Mouse (Mus musculus) lung, postnatal 14 days (tissue): ENCODE measurements around the gene Tmem141.
A peak's percentile ranks its signal among the peaks of the same experiment; 100 is the strongest.

Experiments
- DNase-seq: peaks from one replicate; pipeline ENCODE4 v3.0.0; 2021

The Tmem141 gene

DNA sequence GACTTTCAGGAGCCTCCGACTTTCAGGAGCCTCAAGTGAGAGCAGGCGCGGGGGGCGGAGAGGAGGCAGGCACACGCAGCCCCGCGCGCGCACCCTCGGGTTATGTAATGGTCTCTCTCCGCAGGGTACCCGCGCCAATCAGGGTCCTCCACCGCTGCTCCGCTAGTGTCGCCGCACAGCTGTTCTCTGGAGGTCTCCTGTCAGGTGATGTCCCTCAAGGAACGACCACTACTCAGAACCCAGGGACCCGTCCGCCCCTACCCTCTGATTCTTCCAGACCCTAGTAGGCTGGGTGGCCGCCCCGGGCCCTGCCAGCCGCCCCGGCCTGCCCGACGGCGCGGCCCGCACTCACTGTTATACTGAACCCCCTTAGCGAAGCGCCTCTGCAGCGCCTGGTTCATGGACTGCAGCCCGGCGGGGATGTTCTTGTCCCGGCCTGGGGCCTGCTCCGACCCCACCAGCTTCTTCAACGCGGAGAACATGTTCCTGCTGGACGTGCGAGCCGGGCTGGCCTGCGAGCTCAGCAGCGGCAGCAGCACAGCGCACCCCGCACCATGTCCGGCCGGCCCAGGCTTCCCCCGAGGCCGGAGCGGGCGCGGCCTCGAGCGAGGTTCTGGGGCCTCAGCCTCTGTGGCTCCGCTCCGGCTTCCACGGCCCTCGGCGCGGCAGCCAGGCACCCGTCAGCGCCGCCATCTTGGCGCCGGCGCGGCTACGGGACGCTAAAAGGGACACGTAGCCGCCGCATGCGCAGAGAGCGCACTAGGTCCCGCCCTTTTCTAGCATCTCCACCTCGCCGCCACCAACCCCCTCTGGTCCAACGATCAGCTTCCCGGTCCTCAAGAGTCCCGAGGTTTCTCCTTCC lies 13.8 kb downstream of the Tmem141 start, which contains the start of gene Rabl6:
Gene Rabl6 (minus strand): TSS at position 761 of the 862 bp plus-strand sequence.
- peak; percentile 89 for DNase-seq

DNA sequence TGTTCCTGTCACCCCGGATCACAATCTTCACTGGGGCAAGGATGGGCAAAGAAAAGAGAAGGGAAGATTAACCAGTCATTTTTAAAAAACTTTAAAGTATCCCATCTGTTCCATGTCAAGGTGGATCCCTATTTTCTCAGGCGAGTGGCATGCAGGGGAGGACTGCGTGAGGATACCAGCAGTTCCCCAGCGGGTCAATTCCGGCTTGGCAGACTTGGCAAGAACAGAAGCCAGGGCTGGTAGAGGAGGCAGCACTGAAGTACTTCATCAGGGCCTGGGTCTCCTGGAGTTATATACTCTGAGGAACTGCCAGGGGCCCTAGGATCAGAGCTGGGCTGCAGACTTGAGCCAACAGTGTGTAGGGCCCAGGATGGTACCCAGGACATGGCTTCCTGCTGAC lies 19.3 kb downstream of the Tmem141 start:
- DNase-seq, result no peak

DNA sequence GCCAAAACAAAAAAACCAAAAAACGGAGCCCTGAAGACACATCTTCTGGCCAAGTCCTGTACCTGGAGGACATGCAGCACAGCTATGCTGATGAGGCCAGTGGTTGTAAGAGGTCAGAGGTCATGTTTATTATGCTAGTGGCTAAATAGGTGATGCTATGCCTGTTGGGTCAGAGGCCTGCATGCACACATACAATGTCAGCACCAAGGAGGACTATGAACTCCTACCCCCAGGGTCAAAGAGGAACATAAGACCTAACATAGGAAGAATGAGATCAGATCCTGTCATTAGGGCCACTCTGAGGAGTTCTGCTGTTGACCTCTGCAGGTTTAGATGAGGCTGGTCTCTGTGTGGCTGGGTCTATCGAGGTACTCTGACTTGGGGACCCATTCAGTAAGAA lies 21.8 kb downstream of the Tmem141 start:
- DNase-seq, result no peak

DNA sequence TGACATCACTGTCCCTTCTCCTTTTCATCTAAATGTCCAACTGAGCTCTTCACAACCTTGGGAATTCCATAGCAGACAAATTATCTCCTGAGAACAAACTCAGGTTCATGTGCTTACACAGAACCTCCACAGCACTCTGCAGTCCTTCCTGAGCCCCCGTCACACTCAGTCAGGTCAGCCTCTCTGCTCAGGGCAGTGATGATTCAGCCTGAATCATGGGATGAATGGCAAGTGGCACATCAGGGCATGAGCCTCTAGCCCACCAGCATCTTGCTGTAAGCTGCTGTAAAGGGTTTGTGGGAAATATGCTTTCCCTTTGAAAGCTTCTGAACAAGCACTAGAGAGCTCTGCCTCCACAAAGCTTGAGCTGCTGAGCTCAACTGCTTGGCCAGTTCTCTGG lies 23.1 kb downstream of the Tmem141 start:
- no peak for DNase-seq

DNA sequence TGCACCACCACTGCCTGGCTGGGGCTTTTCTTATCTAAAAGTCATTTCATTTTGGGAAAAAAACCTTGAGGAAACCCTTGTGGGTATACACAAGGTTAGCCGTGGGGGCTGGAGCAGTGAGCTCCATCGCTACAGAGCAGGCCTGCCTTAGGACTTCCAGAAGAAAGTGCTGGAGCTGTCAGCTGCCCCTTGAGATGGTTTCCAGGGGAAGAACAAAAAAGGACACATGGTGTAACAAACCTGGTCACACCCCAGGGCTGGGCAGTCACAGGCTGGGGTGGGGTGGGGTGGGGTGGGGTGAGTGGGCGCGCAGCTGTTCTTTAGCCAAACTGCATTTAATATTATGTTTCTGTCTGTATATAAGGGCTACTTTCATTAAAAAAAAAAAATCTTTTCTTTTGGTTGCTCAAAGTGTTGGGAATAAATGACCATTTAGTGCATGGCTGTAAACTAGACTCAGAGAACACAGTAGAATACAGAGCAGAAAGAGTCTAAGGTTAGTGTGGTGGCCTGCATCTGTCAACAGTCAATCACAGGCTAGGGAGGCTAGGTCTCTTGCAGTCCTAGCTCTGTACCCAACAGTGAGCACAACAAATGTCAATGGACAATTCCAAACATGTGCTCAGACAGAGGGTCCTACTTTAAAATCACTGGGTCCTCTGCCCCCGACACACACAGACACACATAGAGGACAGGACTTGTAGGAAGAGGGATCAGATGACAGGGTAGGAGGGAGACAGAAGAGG lies 24.9 kb downstream of the Tmem141 start:
- DNase-seq, result no peak

DNA sequence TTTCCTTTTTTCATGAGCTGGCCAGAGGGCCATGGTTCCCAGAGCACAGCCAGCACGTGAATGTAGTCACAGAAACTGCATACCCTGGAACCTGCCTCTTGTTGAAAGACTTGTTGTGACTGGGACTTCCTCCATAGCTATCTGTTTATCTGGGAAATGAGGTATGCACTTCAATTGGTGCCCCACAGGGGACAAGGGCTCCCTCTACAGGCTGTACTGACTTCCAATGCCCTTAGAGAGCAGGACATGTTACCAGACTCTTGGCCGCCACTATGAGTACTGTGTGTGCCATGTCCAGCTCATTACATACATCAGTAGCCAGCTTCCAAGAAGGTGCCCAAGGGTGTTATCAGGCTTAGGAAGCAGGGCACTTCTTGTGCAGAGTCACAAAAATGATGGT lies 29.9 kb downstream of the Tmem141 start:
- DNase-seq, result peak; percentile 58

DNA sequence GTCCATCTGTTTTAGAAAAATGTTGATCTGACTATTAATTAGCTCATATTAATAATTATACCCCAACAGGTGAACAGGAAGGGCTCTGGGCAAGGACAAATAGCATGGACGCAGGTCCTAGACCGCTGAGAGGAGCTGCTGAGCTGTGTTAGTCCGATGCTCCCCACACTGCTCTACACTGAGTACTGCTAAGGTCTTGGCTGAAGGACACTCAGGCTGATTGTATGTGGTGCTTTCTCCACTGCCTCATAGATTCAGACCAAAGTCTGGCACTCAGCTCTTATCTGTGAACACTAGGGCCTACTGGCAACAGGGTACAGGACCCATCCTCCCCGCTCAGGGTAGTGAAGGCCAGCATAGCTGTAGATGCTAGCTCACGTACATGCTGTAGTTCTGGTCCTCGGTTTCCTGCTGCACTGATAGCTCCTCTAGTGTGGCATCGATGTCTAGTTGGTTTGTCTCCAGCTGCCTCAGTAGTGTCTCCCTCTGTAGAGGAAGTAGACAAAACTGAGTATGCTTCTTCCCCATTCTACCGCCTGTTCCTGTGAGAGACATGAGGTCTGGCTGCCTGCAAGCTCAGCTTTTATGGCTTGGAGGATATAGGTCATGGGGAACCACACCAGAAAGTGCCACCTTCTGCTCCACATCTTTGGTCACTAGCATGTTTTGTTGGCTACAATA lies 33.4 kb downstream of the Tmem141 start:
- DNase-seq, result no peak

DNA sequence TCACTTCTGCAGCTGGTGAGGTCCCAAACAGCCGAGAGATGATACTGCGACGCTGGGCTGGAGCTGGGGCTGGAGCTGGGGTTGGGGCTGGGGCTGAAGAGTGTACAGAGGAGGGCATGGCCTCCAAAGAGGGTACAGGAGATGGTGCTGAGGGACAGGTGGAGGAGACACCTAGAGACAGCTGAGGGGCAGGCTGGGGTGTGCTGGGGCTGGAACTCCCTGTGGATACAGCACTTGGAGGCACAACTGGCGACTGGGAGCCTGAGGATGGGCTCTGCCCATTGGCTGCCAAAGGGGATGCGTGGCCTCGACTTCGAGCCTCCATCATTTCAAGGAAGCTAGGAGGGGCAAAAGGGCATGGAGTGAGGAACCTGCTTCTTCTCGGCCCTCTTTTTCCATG lies 34.5 kb downstream of the Tmem141 start:
- DNase-seq, result no peak

DNA sequence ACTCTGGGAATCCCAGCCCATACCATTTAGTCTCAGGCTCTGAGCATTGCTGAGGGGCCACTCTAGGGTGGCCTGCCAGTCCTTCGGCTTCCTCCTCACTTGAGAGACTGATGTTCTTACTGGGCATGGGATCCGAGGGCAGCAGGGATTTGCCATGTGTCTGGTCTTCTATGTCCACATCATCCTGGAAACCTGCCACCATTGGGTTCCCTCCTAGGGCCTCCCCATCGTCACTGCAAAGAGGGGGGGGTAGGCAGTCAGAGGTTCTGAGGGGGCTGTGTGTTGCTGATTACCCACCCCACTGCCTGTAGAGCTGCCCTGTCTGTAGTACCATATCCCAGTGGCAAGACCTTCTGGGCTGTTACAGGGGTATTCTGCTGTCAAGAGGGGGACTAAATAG lies 36.2 kb downstream of the Tmem141 start:
- no peak for DNase-seq

DNA sequence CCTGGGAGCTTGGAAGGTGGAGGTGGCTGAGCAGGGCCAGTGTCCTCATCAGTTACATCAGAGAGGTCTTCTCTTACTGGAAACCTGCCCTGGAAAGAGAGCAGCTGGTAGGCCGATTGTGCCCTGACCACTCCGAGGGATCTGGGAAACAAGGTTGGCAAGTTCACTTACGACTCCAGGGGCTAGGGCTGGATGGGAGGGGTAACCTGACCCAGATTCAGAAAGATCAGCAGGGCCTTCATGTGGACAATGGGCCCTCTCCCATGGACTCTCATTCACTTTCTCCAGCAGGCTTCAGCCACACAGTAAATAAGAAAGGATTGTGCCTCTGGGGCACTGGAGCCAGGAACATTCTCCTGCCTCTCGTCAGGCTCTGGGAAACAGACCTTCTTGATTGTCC lies 36.9 kb downstream of the Tmem141 start:
- no peak for DNase-seq

DNA sequence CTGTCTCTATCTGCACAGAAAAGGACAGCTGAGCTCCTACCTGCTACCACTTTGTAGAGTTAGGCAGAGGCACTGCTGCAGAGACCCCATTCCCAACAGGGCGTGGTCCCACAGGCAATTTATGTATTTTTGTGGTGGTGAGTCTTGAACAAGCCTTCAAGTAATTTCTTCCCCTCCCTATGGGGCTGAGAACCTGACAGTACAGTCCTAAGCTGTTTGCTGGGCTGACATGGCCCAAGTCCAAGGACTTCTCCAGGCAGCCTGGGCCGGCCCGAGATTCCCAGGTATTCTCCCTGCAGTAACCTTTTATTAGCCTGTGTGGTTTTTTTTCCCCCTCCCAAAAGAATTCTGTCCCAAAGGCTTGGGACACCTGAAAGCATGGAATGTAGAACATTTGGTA lies 37.7 kb downstream of the Tmem141 start:
- DNase-seq, result no peak

DNA sequence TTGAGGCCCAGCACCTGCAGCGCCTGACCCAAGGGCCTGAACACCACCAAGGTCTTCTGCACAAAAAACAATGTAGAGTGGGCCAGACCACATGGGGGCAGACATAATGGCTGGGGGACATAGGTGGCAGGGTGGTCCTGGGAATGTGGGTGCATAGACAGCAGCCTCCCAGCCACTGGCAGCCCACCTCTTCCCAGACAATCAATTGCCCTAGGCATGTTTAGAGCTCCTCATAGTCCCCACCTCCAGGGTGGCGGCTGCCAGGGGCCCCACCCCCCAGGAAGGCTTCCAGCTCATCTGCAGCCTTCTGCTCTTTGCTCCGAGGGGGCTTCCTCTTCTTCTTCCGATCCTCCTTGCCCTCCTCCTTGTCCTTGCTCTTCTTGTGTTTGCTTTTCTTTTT lies 38.2 kb downstream of the Tmem141 start:
- DNase-seq, result no peak

DNA sequence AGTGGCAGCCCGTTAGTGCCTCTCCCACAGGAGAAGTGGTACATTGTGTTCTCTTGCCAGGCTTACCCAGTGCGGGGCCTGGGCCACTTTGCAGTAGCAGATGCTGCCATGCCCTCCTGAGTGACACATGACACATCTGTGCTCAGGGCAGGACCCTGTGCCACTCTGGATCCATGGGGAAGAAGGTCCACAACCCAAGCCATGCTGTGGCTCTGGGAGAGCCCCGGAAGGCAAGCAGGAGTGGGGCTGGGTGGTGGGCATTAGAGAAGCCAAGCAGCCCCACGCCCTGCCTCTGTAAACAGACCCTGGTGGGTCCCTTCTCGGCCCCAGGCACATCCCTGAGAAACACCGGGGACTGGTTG lies 38.7 kb downstream of the Tmem141 start:
- no peak for DNase-seq

DNA sequence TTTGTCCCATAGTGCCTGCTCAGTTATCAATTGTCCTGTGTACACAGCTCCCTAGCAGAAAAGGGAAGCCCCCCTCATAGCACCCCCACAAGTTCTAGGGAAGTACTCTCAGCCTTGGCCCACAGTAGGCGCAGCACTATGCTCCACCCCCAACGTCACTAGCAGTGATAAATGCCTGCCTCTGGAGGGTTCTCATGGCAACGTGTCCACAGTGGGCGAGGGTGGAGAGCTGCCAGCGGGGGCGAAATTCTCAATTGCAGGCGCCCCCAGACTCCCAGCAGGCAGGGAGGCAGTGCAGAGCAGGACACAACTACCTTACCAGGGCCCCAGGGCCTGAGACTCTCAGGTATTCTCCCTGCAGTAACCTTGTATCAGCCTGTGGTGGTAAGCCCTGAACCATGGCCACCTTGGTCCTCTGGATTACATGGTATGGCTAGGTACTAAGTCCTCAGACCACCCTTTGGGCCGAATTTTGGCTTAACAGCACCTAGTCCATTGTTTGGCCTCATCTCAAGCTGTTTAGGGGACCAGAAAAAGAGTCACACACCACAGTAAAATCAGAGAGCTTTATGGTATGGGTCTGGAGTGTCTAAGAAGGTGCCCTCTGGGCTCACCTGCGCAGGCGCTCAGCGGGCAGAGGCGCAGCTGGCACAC lies 39.2 kb downstream of the Tmem141 start:
- no peak for DNase-seq

DNA sequence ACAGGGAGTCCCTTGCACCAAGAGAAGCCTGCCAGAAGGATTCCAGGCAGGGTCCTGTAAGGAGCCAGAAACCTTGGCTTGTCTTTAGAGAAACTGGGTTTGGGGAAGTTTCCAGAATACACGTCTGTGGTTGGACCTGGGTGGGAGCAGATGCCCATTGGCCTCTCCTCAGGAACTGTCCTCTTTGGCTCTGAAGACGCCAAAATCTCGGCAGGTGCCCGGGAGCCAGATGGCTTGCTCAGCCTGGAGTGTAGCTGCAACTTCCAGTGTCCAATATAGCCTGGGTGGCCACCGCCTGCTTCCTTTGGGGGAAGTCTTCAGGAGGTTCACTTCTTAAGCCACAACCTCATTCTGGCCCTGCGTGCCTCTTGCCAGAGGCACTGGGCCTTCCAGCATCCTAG lies 39.9 kb downstream of the Tmem141 start:
- no peak for DNase-seq

DNA sequence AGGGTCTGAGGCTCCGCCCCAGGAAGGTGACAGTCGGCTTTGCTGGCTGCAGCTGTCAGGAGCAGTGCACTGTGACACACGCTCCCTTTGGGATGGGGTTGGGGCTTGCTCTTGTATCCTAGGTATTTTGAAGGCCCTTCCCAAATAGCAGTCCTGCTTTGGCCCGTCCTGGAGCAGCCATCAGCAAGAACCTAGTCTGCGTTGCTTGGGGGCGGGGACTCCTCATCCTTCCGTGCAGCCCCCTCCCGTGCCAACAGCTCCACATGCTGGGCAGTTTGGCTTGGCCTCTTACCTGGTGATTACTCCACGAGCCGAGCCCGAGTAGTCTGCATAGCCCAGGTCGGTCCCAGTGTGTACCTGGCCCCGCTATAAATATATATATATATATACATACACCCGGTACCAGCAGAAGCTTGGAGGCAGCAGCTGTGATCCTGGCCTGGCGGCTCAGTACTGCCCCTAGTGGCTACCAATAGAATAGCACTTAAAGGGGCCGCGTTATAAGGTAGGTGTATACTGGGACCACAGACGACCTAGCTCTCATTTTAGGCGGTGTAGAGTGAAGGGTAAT lies 40.4 kb downstream of the Tmem141 start, which contains the start of gene Ajm1:
Gene Ajm1 (minus strand): TSS at position 464 of the 571 bp plus-strand sequence.
- DNase-seq, result peak; percentile 65

DNA sequence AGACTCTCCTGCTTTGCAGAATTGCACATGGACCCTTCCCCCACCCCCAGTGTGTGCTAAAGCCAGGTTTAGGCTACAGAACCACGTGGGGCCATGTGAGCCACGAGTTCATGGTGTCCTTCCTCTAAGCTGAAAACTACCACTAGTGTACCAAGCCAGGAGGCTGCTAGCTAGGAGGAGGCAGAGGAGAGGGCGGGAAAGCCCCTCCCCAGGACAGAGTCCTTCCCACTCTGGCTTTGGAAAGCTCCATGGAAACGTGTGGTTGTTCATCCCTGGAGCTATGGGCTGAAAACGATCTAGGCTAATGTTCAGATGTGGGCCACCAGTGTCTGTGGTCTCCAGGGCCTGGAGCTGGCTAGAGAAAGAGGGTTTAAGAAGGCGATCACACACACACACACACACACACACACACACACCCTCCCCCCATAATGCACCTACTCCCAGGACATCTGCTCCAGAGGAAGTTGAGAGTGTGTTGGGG lies 41.1 kb downstream of the Tmem141 start:
- DNase-seq, result no peak

DNA sequence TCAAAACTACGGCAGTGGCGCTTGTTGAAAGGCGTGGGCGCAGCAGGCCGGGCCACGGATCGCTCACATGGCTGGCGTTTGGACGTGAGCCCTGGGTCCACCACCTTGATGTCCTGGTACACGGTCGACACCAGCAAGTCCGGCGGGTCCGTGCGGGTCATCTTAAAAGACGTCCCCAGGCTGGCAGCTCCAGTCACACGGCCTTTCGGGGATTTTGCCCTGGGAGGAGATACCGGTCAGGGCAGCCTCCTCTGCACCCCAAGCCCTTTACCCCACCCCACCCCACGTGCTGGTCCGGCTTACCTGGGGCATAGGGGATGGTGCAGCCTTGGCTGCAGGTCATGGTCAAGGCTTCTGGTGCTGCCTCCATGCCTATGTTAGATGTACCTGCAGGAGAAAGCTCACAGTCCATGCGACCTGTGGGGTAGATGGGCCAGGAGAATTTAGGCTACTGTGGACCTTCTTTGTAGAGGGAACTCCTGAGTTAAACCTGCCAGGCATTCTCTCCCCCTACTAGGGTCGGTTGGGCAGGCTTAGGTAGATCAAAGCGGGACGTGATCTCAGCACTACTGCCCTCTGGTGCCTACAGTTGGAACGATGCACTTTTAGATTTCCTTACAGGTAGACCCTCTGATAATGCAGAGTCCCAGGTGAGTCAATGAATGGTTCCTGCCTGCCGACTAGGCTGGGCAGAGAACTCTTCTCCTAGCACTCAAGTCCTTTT lies 41.9 kb downstream of the Tmem141 start:
- DNase-seq, result peak; percentile 60

DNA sequence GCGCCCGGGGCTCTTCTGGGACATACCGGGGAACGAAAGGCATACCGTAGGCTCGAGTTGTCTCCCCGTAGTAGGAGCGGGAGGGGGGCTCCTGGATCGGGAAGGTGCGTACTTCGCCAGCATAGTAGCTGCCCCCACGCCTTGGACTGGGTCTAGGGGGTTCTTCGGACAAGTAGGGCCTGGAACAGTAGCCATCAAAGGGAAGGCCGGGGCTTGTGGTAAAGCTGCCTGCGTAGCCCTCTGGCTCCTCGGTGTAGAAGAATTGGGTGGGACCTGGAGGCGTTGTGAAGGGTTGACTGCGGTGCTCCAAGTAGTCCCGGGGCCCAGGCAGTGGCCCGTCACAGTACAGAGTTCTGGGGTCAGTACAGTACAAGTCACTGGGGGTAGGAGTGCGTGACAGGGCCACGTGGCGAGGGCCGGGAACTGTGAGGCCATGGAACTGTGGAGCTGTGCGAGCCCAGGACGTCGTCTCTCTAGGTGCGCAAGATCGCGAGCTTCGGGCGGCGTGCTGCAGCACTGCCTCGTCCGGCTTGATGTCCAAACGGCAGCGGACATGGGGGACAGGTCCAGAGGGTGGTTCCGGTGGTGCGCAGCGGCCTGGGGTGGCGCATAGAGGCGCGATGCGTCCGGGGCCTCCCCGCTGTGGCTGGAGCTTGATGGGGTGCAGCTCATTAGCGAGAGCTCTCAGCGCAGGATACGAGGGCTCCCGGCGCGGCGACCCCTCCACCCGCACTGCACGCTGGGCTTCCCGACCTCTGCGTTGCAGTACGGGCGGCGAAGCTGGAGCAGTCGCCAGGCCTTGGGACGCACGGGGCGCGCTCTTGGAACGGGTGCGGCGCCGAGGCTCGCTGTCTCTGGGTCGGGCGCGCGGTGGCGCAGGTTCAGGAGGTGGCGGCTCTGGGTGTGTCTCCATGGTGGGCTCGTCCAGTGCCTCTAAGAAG lies 42.7 kb downstream of the Tmem141 start:
- no peak for DNase-seq

DNA sequence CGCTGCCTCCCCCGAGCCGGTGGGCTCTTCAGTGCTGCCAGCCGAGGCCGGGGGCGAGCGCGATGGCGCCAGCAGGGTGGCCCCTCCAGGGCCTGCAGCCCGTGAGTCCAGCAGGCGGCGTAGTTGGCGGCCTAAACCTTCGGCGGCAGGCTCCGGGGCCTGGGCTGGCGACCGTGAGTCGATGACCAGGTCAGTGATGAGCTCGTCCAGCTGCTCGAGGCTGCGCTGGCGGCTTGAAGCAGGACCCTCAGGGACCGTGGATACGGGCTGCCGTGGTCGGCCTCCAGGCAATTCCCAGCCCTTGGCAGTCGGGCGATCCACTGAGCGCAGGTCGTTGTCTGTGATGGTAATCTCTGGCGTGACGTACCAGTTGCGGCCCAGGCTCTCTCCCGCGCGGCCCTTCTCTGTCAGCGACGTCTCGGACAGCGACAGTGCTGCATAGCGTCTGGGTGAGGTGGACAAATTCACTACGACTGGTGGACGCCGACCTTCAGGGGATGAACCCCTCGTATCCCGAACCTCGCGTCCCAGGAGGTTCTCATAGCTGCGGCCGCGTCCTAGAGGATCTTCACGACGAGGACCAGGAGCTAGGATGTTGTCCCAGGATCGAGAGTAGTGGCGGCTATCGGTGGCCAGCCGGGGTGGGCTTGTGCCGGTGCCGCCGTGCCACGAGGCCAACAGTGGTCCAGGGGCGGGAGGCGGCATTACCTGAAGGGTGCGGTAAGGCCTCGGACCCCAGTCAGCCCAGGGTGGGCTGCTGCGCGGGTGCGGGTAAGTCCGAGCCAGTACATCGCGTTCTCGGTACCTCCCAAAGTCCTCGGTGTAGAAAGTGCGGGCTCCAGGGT lies 43.6 kb downstream of the Tmem141 start:
- DNase-seq, result no peak
